Mouse (Mus musculus) megakaryocyte, embryonic 14.5 days (primary cell): ENCODE measurements around the gene Cdc42ep2.

Experiments
- FLI1 ChIP-seq: IDR thresholded peaks from 2 replicates; pipeline ENCODE4 v1.6.1; 2012; ENCODE audit warnings: low read length, inconsistent platforms, mixed read lengths
- GATA1 ChIP-seq: IDR thresholded peaks from 3 replicates; pipeline ENCODE4 v1.6.1; 2012; ENCODE audit warnings: mixed read lengths, low read length, inconsistent platforms, borderline replicate concordance

- TF ChIP-seq FLI1 (no peak), GATA1 (no peak)
Measured at GRCm38 (mm10) chr19:5940656-5941055, 16.0 kb upstream of the Cdc42ep2 start.
